Mouse (Mus musculus) heart, embryonic 15.5 days (tissue): ENCODE data around the gene BC030500. TPM values are rescaled to one million over a fixed set of nuclear protein-coding genes. Genes with fewer than 3 reads are reported as not detected.

Experiments used
- ATAC-seq: fragments of 200-750 bp; cut with Nextera tagmentation; replicated peaks from 2 replicates; pipeline ENCODE4 v1.8.0; 2017; ENCODE audit warnings: low read depth, moderate TSS enrichment; ENCODE audit not compliant: insufficient number of reproducible peaks, insufficient read depth, low FRiP score
- H3K27ac ChIP-seq: fragments of 300-500 bp; sonication (generic); 2 replicates; pipeline ENCODE4 v1.5.1; 2015; ENCODE audit warnings: mild to moderate bottlenecking, inconsistent platforms
- H3K27me3 ChIP-seq: fragments of 300-500 bp; sonication (generic); 2 replicates; pipeline ENCODE4 v1.6.1; 2015; ENCODE audit warnings: inconsistent platforms
- H3K36me3 ChIP-seq: fragments of 300-500 bp; sonication (generic); 2 replicates; pipeline ENCODE4 v1.6.1; 2015; ENCODE audit warnings: mild to moderate bottlenecking, inconsistent platforms
- H3K4me1 ChIP-seq: fragments of 300-500 bp; sonication (generic); replicated peaks from 2 replicates; pipeline ENCODE4 v1.6.1; 2015; ENCODE audit warnings: inconsistent platforms
- H3K4me2 ChIP-seq: fragments of 300-500 bp; sonication (generic); 2 replicates; pipeline ENCODE4 v1.6.1; 2015; ENCODE audit warnings: inconsistent platforms, mild to moderate bottlenecking, moderate library complexity
- H3K4me3 ChIP-seq: fragments of 300-500 bp; sonication (generic); 2 replicates; pipeline ENCODE4 v1.5.1; 2015; ENCODE audit warnings: mild to moderate bottlenecking, inconsistent platforms
- H3K9ac ChIP-seq: fragments of 300-500 bp; sonication (generic); 2 replicates; pipeline ENCODE4 v1.6.1; 2015; ENCODE audit warnings: mild to moderate bottlenecking, inconsistent platforms
- H3K9me3 ChIP-seq: fragments of 300-500 bp; sonication (generic); replicated peaks from 2 replicates; pipeline ENCODE4 v1.6.1; 2016; ENCODE audit warnings: inconsistent platforms
- WGBS: fragments of 180-500 bp; shearing (Covaris S2); methylation state at CpG from one replicate; pipeline ENCODE4 v1.1.7; 2015; ENCODE audit warnings: mixed read lengths; 5-methylcytosine and 5-hydroxymethylcytosine counted together
- polyA plus RNA-seq: library from polyadenylated mRNA; unstranded; fragments of >200 nt; fragmentation: Nextera tagmentation; extraction: Ambion mirVana; gene quantifications from 2 replicates; pipeline ENCODE4 v1.2.1, GENCODE M21; 2015

The BC030500 gene
- polyA plus RNA-seq, 1 experiment from 2014 or later, result not detected

DNA sequence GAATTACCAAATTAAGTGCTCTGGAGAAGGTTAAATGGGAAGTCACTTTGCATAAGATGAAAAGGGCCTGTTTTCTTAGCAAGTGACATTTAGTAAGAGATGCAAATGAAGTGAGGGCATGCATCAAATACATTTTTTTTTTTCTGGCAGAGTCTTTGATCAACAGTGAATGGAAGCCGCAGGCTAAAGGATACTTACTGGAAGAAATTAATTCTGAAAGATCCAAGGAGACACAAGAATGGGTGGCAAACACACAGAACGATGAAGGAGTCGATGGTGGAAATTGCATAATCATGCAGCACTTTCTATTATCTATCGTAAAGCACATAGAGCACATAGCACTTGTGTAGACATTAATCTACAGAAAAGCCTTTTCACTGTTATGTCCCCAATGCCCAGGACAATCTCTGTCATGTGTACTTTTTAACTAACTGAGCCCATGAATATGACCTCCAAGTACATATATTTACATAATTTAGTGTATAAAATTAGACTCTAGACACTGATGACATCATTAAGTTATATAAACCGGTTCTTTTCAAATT lies 45.7 kb downstream of the BC030500 start:
- Histone ChIP-seq H3K4me3 (no peak overlapping the region), H3K27ac (no peak overlapping the region), H3K4me2 (no peak overlapping the region), H3K9ac (no peak overlapping the region), H3K4me1 (no peaks in the 10 kb centered on the region), H3K36me3 (no peaks in the 10 kb centered on the region), H3K27me3 (no peaks in the 10 kb centered on the region), H3K9me3 (no peaks in the 10 kb centered on the region)
- ATAC-seq, result no peak
- 78% methylated on average over 5 of the region's 5 CpGs for whole genome bisulfite sequencing

Other genes starting within 250 kb of the BC030500 start
- 0.08 and 0.24 TPM in 2 replicates for gene Galntl6, start 885 bp downstream of the BC030500 start, polyA plus RNA-seq